Mouse (Mus musculus): ENCODE measurements around the gene Bcl2l11.
A peak's percentile ranks its signal among the peaks of the same experiment; 100 is the strongest.

Bcl2l11 gene

DNA sequence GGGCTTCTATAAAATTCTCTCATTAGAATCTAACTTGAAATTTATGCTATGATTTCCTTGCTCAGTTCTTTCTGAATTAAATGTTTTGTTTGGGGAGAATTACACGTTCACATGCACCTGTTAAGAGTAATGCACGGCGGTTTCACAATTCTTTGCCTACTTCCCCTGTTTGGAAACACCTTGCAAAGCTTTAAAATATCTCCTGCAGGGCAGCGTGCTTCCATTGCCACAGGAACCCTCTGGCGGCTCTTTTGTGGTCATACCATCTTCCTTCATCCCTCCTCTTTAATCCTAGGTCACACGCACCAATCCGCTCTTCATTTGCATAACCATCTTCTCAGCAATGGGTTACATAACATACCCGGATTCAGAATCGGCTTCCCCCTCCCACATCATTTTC lies 14.3 kb upstream of the Bcl2l11 start:
- DNase-seq (ENCODE audit: low spot score) = no peak

DNA sequence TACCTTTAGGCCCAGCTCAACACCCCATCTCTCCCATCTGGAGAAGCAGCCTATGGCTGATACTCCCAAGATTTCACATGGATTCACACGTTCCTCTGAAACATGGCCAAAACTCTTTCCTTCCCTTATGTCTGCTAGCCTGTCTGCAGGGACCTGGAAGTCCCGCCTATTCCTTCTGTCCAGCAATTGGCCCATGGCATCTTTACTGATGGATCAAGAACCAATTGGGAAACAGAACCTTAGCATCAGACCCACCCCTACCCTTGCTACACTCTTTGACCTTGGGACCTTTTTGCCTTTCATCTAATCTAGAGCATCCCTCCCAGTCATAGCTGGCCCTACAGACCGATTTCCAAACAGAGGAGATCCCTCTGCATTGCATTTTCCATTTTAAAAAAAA lies 11.2 kb upstream of the Bcl2l11 start:
- no peak for DNase-seq (ENCODE audit: low spot score)

GRCm38 (mm10) chr2:128115579-128115978 lies 10.3 kb upstream of the Bcl2l11 start:
- DNase-seq (ENCODE audit: low spot score) = no peak

- no peak for DNase-seq (ENCODE audit: low spot score)
These were observed 8.2 kb upstream of the Bcl2l11 start for GRCm38 (mm10) chr2:128117605-128118004.

DNA sequence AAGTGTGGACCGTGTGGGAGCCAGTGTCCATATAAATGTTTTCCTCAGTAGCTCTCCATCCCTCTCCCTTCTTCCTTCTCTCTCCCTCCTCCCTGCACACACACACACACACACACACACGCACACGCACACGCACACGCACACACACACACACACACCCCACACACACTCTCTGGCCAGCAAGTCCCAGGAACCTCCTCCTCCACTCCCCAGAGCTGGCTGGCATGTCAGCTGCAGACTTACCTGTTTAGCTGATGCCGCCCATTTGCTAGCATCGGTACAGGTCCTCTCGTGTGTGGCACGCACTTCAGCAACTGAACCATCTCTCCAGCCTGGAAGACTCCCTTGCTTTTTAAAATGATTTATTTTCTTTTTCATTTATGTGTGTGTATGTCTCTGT lies 6.9 kb upstream of the Bcl2l11 start:
- no peak for DNase-seq (ENCODE audit: low spot score)

DNA sequence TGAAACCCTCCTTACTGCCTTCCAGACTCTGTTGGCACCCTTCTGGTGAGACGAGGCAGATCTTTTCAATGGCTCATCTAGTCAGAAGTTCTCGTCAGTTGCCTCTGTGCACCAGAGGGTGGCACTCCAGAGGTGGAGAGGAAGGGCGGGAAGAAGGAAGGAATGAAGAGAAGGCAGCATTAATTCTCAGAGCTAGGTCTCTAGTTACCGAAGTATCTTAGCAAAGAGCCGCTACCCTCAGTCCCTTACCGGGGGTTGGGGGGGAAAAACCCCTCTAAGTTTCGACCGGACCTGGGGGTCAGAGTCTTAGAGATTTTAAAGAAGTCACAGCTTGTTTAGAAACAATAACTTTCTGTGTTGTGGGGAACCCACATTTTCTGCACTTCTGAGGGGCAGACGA lies 3.3 kb upstream of the Bcl2l11 start:
- peak; percentile 32 for DNase-seq (ENCODE audit: low spot score)

GRCm38 (mm10) chr2:128122891-128123771 lies 2.7 kb upstream of the Bcl2l11 start:
- no peak for DNase-seq (ENCODE audit: low spot score)

DNA sequence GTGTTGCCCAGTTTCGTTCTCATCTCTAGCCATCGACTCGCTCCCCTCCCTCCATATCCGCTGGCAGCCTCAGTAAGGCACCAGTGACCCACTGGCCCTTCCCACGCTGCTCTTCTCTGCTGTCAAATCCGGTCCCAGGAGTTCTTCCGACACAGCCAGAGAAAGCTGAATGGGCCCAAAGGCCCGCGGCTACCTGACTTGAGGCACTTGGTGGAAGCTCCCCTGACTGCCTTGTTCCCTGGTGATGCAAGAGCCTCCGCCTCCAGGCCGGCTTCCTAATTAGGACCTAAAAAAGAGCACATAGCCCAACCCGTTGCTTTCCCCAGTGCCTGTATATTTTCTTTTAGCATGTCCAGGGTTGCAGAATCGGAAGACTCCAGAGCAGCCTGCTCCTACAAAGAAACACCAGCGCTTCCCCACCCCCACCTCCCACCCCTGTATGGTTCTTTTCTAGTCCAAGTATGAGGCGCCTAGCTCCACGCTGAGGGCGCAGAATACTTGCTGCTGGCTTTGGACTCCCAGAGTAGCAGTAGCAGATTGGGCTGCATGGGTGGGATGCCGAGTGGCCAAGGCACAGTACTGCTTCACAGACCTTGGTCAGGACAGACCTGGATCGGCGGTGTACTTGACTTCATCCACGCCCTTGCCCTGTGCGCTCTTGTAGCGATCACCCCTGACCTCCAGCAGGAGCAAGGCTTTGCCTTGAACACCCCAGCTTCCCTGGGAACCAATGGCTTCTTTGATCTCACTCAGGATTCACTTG lies 1.7 kb upstream of the Bcl2l11 start:
- DNase-seq (ENCODE audit: low spot score) = no peak

- no peak for DNase-seq (ENCODE audit: low spot score)
These were observed 1.1 kb upstream of the Bcl2l11 start for GRCm38 (mm10) chr2:128124693-128125092.

DNA sequence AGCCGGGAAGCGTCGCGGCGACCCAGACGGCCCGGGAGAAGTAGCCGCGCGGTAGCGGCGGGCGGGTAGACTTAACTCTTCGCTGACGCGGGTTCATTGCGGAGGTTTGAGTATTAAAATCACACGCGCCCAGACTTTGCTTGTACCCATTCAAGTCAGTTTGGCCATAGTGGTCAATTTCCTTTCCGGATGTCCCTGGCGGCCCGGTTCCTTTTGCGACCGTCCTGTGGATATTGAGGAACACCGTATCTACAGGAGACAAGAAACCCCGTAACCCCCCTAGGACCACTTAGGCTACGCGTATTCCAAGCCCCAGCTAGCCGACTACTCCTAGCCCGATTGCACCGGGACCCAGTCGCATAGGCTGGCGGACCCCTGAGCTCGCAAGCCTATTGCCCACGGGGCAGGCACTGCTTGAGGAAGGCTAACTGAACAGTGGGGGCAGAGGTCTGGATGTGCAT lies 783 bp downstream of the Bcl2l11 start:
- DNase-seq (ENCODE audit: low spot score) = no peak

- DNase-seq (ENCODE audit: low spot score) = peak; percentile 96
These were observed 1.4 kb downstream of the Bcl2l11 start for GRCm38 (mm10) chr2:128127121-128127671.

DNA sequence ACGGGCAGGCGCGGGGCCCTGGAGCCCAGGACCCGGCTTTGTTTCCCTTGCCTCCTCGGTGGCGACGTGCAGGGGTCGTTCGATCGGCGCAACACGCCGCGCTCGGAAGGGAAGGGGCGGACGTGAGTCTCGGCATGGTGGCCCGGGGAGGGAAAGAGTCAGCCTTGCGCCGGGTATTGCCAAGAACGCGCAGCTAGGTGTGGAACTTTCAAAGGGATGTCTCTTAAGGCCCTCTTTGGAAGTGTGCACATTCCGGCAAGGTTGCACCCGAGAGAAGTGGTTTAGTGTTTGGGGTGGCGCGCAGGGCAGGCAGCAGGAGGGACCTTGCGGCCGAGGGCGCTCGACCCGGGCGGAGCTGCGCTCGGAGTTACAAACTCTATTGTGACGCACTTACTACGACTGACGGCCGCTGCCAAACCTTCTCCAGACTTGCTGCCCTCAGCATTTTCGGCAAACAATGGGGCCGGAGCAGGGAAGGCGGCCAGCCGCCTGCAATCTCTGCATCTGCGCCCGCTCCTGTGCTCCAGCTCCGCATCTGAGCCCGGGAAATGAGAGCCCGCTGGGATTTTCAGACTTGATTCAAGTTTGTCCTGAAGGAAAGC lies 2.0 kb downstream of the Bcl2l11 start:
- peak; percentile 77 for DNase-seq (ENCODE audit: low spot score)

GRCm38 (mm10) chr2:128128532-128128931 lies 2.7 kb downstream of the Bcl2l11 start:
- no peak for DNase-seq (ENCODE audit: low spot score)

- no peak for DNase-seq (ENCODE audit: low spot score)
These were observed 5.7 kb downstream of the Bcl2l11 start for GRCm38 (mm10) chr2:128131503-128131902.

- no peak for DNase-seq (ENCODE audit: low spot score)
These were observed 6.8 kb downstream of the Bcl2l11 start for GRCm38 (mm10) chr2:128132635-128133034.

DNA sequence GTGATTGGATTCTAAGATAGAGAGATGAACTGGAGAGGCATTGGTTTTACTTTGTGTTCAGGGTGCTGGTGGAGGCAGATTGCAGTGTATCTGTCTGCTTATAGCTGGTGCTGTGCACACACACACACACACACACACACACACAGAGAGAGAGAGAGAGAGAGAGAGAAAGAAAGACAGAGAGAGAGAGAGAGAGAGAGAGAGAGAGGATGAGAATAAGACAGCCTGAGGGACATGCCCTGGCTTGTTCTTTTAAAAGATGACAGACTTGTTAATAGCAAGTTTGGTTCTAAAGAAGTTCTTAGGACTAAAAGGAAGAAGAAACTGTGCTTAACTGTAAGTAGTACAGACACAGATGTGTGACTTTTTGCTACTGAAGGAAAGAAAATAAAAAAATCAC lies 8.0 kb downstream of the Bcl2l11 start:
- no peak for DNase-seq (ENCODE audit: low spot score)

- no peak for DNase-seq (ENCODE audit: low spot score)
These were observed 8.6 kb downstream of the Bcl2l11 start for GRCm38 (mm10) chr2:128134474-128134873.

GRCm38 (mm10) chr2:128134948-128135347 lies 9.1 kb downstream of the Bcl2l11 start:
- DNase-seq (ENCODE audit: low spot score) = no peak

DNA sequence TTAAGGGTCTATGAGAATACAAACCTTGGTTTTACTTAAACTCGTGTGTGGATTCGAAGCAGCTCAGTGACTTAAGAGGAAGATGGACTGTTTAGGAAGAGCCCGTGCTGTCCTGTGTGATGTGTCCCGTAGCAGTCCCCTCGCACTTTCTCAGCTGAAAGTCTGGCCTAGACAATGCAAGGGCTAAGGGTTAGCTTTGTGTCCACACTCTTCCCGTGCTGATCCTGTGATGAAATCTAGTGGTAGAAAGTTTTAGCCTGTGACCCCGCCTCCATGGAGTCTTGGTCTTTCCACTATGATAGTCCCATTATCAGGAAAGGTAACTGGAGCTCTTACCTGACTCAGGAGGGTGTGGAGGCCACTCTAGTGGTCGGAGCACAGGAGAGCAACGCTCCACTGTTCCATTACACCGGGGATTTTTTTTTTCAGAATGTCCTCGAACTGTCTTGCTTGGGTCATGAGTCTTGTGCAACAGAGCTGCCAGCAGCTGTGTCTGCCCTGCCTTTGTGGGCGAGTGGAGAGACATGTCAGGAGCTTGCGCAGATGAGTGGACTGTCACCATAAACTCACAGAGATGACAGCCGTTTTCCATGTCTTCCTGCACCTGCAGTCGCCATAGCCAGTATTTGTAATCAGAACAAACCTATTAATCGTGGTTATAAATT lies 11.1 kb downstream of the Bcl2l11 start:
- DNase-seq (ENCODE audit: low spot score) = no peak

- DNase-seq (ENCODE audit: low spot score) = no peak
These were observed 11.8 kb downstream of the Bcl2l11 start for GRCm38 (mm10) chr2:128137480-128138276.

- DNase-seq (ENCODE audit: low spot score) = no peak
These were observed 13.1 kb downstream of the Bcl2l11 start for GRCm38 (mm10) chr2:128138924-128139323.

Measured in ovary, adult 18-20 months (tissue).